Mouse (Mus musculus) mouse trophoblast stem cell (cell line): Measurements from ENCODE around the gene Armh2.

Experiments
- in situ Hi-C, 2 experiments: fragments of 300-500 bp; cut with MseI, MboI; formaldehyde crosslinking; loops; 2 replicates in 1 of 2; 3 replicates in 1 of 2; pipeline ENCODE4 v1.15.1; 2025

The Armh2 gene

GRCm38 (mm10) chr13:24741028-24741427 is at the start of gene Armh2:
Armh2 (plus strand) TSS chr13:24741232.
- in situ Hi-C loops: no loop called here

GRCm38 (mm10) chr13:24693312-24693711 is 47.7 kb upstream of the Armh2 start:
- in situ Hi-C loops: no loop called here

GRCm38 (mm10) chr13:24698746-24699145 is 42.3 kb upstream of the Armh2 start:
- in situ Hi-C loops: no loop called here

- in situ Hi-C loops: no loop called here
These were observed 38.9 kb upstream of the Armh2 start for GRCm38 (mm10) chr13:24702128-24702527.

GRCm38 (mm10) chr13:24709656-24710396 is 31.2 kb upstream of the Armh2 start:
- in situ Hi-C loops: no loop called here

GRCm38 (mm10) chr13:24710968-24711367 is 30.1 kb upstream of the Armh2 start:
- in situ Hi-C loops: no loop called here

- in situ Hi-C loops: no loop called here
These were observed 28.4 kb upstream of the Armh2 start for GRCm38 (mm10) chr13:24712581-24713130.

- in situ Hi-C loops: no loop called here
These were observed 27.5 kb upstream of the Armh2 start for GRCm38 (mm10) chr13:24713434-24714000.

- in situ Hi-C loops: no loop called here
These were observed 26.6 kb upstream of the Armh2 start for GRCm38 (mm10) chr13:24714360-24714885.

- in situ Hi-C loops: no loop called here
These were observed 25.4 kb upstream of the Armh2 start for GRCm38 (mm10) chr13:24715601-24716000.

GRCm38 (mm10) chr13:24716441-24716840 is 24.6 kb upstream of the Armh2 start:
- in situ Hi-C loops: no loop called here

GRCm38 (mm10) chr13:24717677-24718076 is 23.4 kb upstream of the Armh2 start:
- in situ Hi-C loops: no loop called here

- in situ Hi-C loops: no loop called here
These were observed 19.5 kb upstream of the Armh2 start for GRCm38 (mm10) chr13:24721502-24721901.

GRCm38 (mm10) chr13:24723699-24724394 is 17.2 kb upstream of the Armh2 start:
- in situ Hi-C loops: no loop called here

GRCm38 (mm10) chr13:24724395-24724759 is 16.7 kb upstream of the Armh2 start:
- in situ Hi-C loops: no loop called here

GRCm38 (mm10) chr13:24729128-24729527 is 11.9 kb upstream of the Armh2 start:
- in situ Hi-C loops: no loop called here

GRCm38 (mm10) chr13:24734502-24734901 is 6.5 kb upstream of the Armh2 start:
- in situ Hi-C loops: no loop called here

GRCm38 (mm10) chr13:24735608-24736131 is 5.4 kb upstream of the Armh2 start:
- in situ Hi-C loops: no loop called here

GRCm38 (mm10) chr13:24747823-24748222 is 6.8 kb downstream of the Armh2 start:
- in situ Hi-C loops: no loop called here

- in situ Hi-C loops: no loop called here
These were observed 9.8 kb downstream of the Armh2 start for GRCm38 (mm10) chr13:24750807-24751206.

- in situ Hi-C loops: no loop called here
These were observed 10.4 kb downstream of the Armh2 start for GRCm38 (mm10) chr13:24751396-24751795.

GRCm38 (mm10) chr13:24756756-24757155 is 15.7 kb downstream of the Armh2 start:
- in situ Hi-C loops: no loop called here
